Comparison of ENCODE assay signal across 8 mouse cellular contexts in the genomic region with DNA sequence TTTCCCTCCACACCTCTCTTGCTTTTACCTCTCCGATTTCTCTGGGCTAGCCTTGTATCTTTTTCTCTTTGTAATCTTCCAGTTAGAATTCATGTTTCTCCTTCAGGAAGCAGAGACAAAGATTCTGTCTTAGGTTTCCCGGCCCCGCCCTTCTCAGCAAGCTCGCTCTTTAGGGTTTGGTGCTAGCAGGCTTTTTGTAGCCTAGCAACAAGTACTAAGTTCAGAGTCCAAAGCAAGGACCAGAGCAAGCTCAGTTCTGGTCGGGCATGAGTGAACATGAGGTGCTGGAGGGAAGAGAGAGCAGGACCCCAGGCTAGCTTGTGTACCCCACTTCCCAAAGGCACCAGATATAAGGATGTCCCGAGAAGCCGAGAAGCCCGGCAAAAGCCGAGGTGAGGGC.
DNase-seq lines count a peak whose midpoint lies in the region; ATAC-seq lines count a peak whose summit lies in the region.

No protein-coding gene starts in this region.

- H3K9ac ChIP-seq in heart, embryonic 16.5 days (ENCODE audit: low read length) = no peak overlapping the region
- H3K9ac ChIP-seq in embryonic facial prominence, embryonic 12.5 days = peak overlapping the region; percentile 40
- peak overlapping the region; percentile 71 for H3K9ac ChIP-seq in midbrain, embryonic 15.5 days

- no peaks in the 10 kb centered on the region for H3K4me1 ChIP-seq in heart, embryonic 16.5 days (ENCODE audit: control insufficient read depth, insufficient read depth, low read length)
- H3K4me1 ChIP-seq in embryonic facial prominence, embryonic 12.5 days = peaks cover 13% of the 10 kb centered on the region
- peaks cover 37% of the 10 kb centered on the region for H3K4me1 ChIP-seq in midbrain, embryonic 15.5 days

- ATAC-seq in heart, embryonic 16.5 days (replicated peaks; ENCODE audit: extremely low read depth, insufficient read depth, low FRiP score) = no peak
- ATAC-seq in embryonic facial prominence, embryonic 12.5 days (ENCODE audit: insufficient number of reproducible peaks, insufficient read depth, low FRiP score, low TSS enrichment) = no peak
- ATAC-seq in midbrain, embryonic 15.5 days (replicated peaks) = peak; percentile 51

- peak overlapping the region; percentile 36 for H3K4me3 ChIP-seq in heart, embryonic 16.5 days (ENCODE audit: low read length)
- H3K4me3 ChIP-seq in embryonic facial prominence, embryonic 12.5 days = peak overlapping the region; percentile 47
- peak overlapping the region; percentile 43 for H3K4me3 ChIP-seq in midbrain, embryonic 15.5 days

- H3K27me3 ChIP-seq in heart, embryonic 16.5 days (ENCODE audit: control insufficient read depth, insufficient read depth, low read length) = peaks cover 29% of the 10 kb centered on the region
- H3K27me3 ChIP-seq in embryonic facial prominence, embryonic 12.5 days = peaks cover 20% of the 10 kb centered on the region
- H3K27me3 ChIP-seq in midbrain, embryonic 15.5 days (replicated peaks) = 0 out of 2 replicates have a peak, but pooled peaks cover 8% of the 10 kb centered on the region

- WGBS in heart, embryonic 16.5 days = 7% methylated on average over 9 of the region's 9 CpGs
- 9% methylated on average over 9 of the region's 9 CpGs for WGBS in embryonic facial prominence, embryonic 12.5 days
- WGBS in midbrain, embryonic 15.5 days = 1% methylated on average over 9 of the region's 9 CpGs

- H3K4me2 ChIP-seq in heart, embryonic 16.5 days (ENCODE audit: low read depth, low read length) = peak overlapping the region; percentile 55
- peak overlapping the region; percentile 55 for H3K4me2 ChIP-seq in embryonic facial prominence, embryonic 12.5 days (replicated peaks)
- peak overlapping the region; percentile 67 for H3K4me2 ChIP-seq in midbrain, embryonic 15.5 days

- no peaks in the 10 kb centered on the region for H3K36me3 ChIP-seq in heart, embryonic 16.5 days (ENCODE audit: control insufficient read depth, insufficient read depth)
- H3K36me3 ChIP-seq in embryonic facial prominence, embryonic 12.5 days = no peaks in the 10 kb centered on the region
- no peaks in the 10 kb centered on the region for H3K36me3 ChIP-seq in midbrain, embryonic 15.5 days (replicated peaks)

- no peak overlapping the region for H3K27ac ChIP-seq in heart, embryonic 16.5 days (ENCODE audit: low read length)
- H3K27ac ChIP-seq in embryonic facial prominence, embryonic 12.5 days = peak overlapping the region; percentile 63; the same call in 1 of the 2 replicates
- peak overlapping the region; percentile 92 for H3K27ac ChIP-seq in midbrain, embryonic 15.5 days

- peaks cover 7% of the 10 kb centered on the region; the same call in 1 of the 2 replicates for H3K9me3 ChIP-seq in heart, embryonic 16.5 days (replicated peaks; ENCODE audit: control insufficient read depth, low read length)
- H3K9me3 ChIP-seq in embryonic facial prominence, embryonic 12.5 days = no peaks in the 10 kb centered on the region
- H3K9me3 ChIP-seq in midbrain, embryonic 15.5 days = no peaks in the 10 kb centered on the region

- DNase-seq in heart, adult 9 months (ENCODE audit: low spot score in 2 of 2) = no peak
- DNase-seq in kidney, adult 8-10 months = peak; percentile 41 to 52
- DNase-seq in thymus, adult 18-20 months = no peak
- DNase-seq in spleen, adult 18-20 months = no peak
- no peak for DNase-seq in gastrocnemius, postnatal 25 days

Comparison
In these comparisons a context has a peak if more than half of its experiments do, and no peak if none do; other contexts are left out.
1. DNase-seq: peak in kidney, adult 8-10 months (2 of 2); none in heart, adult 9 months (0 of 2), thymus, adult 18-20 months (0 of 2), spleen, adult 18-20 months (0 of 2) and gastrocnemius, postnatal 25 days (single experiment).
2. Peak in every context shown above with its lines, with median percentiles within 50 percentile points of each other: H3K4me2 ChIP-seq and H3K4me3 ChIP-seq.